Mouse (Mus musculus): Measurements from ENCODE around the gene Akna.

- TF ChIP-seq POLR2A (IDR thresholded peaks at IDR 0.05; ENCODE audit: low read depth, low read length) = no peak
- TF ChIP-seq CTCF (IDR thresholded peaks at IDR 0.05; ENCODE audit: borderline replicate concordance, insufficient read depth, low read length) = no peak
These were observed 34.1 kb upstream of the Akna start for GRCm38 (mm10) chr4:63437119-63437815.
